Comparison of ENCODE assay signal across 7 mouse cellular contexts in the genomic region with DNA sequence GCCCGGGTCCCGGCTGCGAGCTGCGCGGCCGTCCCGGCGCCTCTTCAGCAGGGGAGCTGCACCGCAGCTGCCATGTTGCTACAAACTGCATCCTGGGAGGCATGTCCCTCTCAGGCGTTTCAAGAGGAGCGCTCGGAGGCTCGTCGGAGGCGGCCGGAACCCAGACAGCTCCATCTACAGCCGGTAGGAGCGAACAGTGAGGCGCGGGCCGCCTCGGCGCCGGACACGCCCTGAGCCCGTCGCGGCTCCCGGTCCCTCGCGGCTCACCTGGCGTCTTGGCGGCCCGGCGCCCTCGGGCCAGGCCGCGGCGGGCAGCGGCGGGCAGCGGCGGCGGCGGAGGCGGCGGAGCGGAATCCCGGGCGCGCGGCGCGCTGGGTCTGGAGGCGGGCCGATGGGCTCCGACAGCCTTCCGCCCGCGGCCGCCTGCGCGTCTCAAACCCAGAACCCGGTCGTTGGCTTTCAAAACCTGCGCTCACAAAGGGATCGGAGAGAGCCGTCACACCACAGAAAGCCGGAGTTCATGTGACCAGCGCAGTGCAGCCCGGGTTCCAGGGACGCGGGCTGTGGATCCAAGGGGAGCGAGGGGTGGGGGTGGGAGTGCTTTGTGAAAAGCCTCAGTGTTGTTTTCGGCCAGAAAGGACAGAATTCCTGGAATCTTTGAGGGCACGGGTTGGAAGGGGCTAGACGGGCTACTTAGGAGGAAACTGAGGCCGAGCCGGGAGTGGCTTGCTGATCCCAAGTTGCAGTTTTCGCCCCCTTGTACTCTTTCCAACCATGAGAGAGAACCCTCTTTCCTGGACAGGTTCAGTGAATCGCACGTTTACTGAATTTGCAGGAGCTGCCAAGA. TPM values are rescaled to one million over a fixed set of nuclear protein-coding genes. Genes with fewer than 3 reads are reported as not detected.
DNase-seq lines count a peak whose midpoint lies in the region; ATAC-seq lines count a peak whose summit lies in the region.

A gene (minus strand): TSS at position 486 of the 847 bp plus-strand sequence.

- DNase-seq in adrenal gland, adult 18-20 months (ENCODE audit: low spot score in 2 of 2), result peak; percentile 68 to 69
- peak; percentile 81 for DNase-seq in embryo, embryonic 10.5 days (ENCODE audit: low spot score)
- peak; percentile 88 for DNase-seq in gastrocnemius, postnatal 14 days
- DNase-seq in left cerebral cortex, postnatal 25 days (ENCODE audit: low spot score in 2 of 2), result peak; percentile 75 to 79
- DNase-seq in midbrain, embryonic 10.5 days (ENCODE audit: low spot score), result peak; percentile 87
- peak; percentile 79 for DNase-seq in right cerebral cortex, postnatal 4 days

- H3K4me3 ChIP-seq in midbrain, embryonic 10.5 days, result peak within 1 kb of the TSS; percentile 79

- no peaks in the 10 kb centered on the region for H3K27me3 ChIP-seq in midbrain, embryonic 10.5 days (ENCODE audit: low read depth, poor library complexity, severe bottlenecking)

- peak within 1 kb of the TSS; percentile 94 for H3K27ac ChIP-seq in midbrain, embryonic 10.5 days (replicated peaks)

- peaks cover 18% of the 10 kb centered on the region for H3K36me3 ChIP-seq in midbrain, embryonic 10.5 days

- ATAC-seq in inflammation-experienced regulatory T-cells, adult 6 months, result peak; percentile 95

- 3% methylated on average over 72 of the region's 82 CpGs for WGBS in midbrain, embryonic 10.5 days

- intact Hi-C loops in gastrocnemius, postnatal 14 days (cut with DNase I; ENCODE audit: low total_unique reads), result no loop called here
- intact Hi-C loops in left cerebral cortex, postnatal 25 days (cut with DNase I), result loop anchor here (5.0 kb wide), 1 partner anchor 39 kb away; a partner anchor contains a TSS

- H3K9me3 ChIP-seq in midbrain, embryonic 10.5 days (replicated peaks), result no peaks in the 10 kb centered on the region

- H3K4me1 ChIP-seq in midbrain, embryonic 10.5 days, result peaks cover 24% of the 10 kb centered on the region

RNA-seq across cellular contexts. Expression of the gene that starts here (rescaled TPM):
- 10 to 100 TPM; 18.9 to 26.0 TPM for total RNA-seq in adrenal gland, adult 18-20 months (2021)
- 10 to 100 TPM; 14.3 to 14.5 TPM for total RNA-seq in gastrocnemius, postnatal 14 days (2021)
- 1 to 10 TPM; 4.1 to 6.5 (median 5.7) TPM for polyA plus RNA-seq in inflammation-experienced regulatory T-cells, adult 6 months (2017; shearing (Covaris generic))
- total RNA-seq in left cerebral cortex, postnatal 25 days (2021), result 10 to 100 TPM; 30.4 to 40.0 TPM
- 9.6 and 10.5 TPM in 2 replicates for polyA plus RNA-seq in midbrain, embryonic 10.5 days (2016; fragmentation: Nextera tagmentation; extraction: Ambion mirVana)

Comparison
In these comparisons a context has a peak if more than half of its experiments do, and no peak if none do; other contexts are left out.
1. Peak in every context shown above with its lines: DNase-seq, ATAC-seq, H3K4me3 ChIP-seq and H3K27ac ChIP-seq.